Mouse (Mus musculus): Measurements from ENCODE around the gene Ssbp2.

Ssbp2 gene

GRCm38 (mm10) chr13:91536711-91537110 lies 76.6 kb downstream of the Ssbp2 start:
- no peak for DNase-seq

- no peak for DNase-seq
Observed at GRCm38 (mm10) chr13:91540145-91541068, 80.3 kb downstream of the Ssbp2 start.

GRCm38 (mm10) chr13:91541069-91541429 lies 81.0 kb downstream of the Ssbp2 start:
- DNase-seq = no peak

GRCm38 (mm10) chr13:91543555-91543954 lies 83.5 kb downstream of the Ssbp2 start:
- no peak for DNase-seq

- DNase-seq = no peak
Observed at GRCm38 (mm10) chr13:91564047-91564446, 104.0 kb downstream of the Ssbp2 start.

GRCm38 (mm10) chr13:91564755-91565154 lies 104.7 kb downstream of the Ssbp2 start:
- no peak for DNase-seq

- DNase-seq = no peak
Observed at GRCm38 (mm10) chr13:91581504-91581903, 121.4 kb downstream of the Ssbp2 start.

- DNase-seq = no peak
Observed at GRCm38 (mm10) chr13:91582212-91582611, 122.1 kb downstream of the Ssbp2 start.

- DNase-seq = no peak
Observed at GRCm38 (mm10) chr13:91586368-91586767, 126.3 kb downstream of the Ssbp2 start.

- DNase-seq = no peak
Observed at GRCm38 (mm10) chr13:91588475-91588874, 128.4 kb downstream of the Ssbp2 start.

GRCm38 (mm10) chr13:91591863-91592262 lies 131.8 kb downstream of the Ssbp2 start:
- peak; percentile 40 to 53 for DNase-seq

GRCm38 (mm10) chr13:91595284-91595683 lies 135.2 kb downstream of the Ssbp2 start:
- DNase-seq = no peak

GRCm38 (mm10) chr13:91599594-91599993 lies 139.5 kb downstream of the Ssbp2 start:
- DNase-seq = no peak

GRCm38 (mm10) chr13:91605043-91605840 lies 145.2 kb downstream of the Ssbp2 start:
- DNase-seq = peak in 1 of 2 experiments; percentile 15

- no peak for DNase-seq
Observed at GRCm38 (mm10) chr13:91610601-91611000, 150.5 kb downstream of the Ssbp2 start.

GRCm38 (mm10) chr13:91611909-91612308 lies 151.8 kb downstream of the Ssbp2 start:
- no peak for DNase-seq

- DNase-seq = no peak
Observed at GRCm38 (mm10) chr13:91612578-91612977, 152.5 kb downstream of the Ssbp2 start.

GRCm38 (mm10) chr13:91616050-91616449 lies 156.0 kb downstream of the Ssbp2 start:
- DNase-seq = no peak

- no peak for DNase-seq
Observed at GRCm38 (mm10) chr13:91616876-91617275, 156.8 kb downstream of the Ssbp2 start.

GRCm38 (mm10) chr13:91619431-91619830 lies 159.3 kb downstream of the Ssbp2 start:
- no peak for DNase-seq

- DNase-seq = no peak
Observed at GRCm38 (mm10) chr13:91620541-91620940, 160.5 kb downstream of the Ssbp2 start.

GRCm38 (mm10) chr13:91631291-91631799 lies 171.3 kb downstream of the Ssbp2 start:
- no peak for DNase-seq

GRCm38 (mm10) chr13:91634123-91634522 lies 174.0 kb downstream of the Ssbp2 start:
- no peak for DNase-seq

GRCm38 (mm10) chr13:91635957-91636356 lies 175.9 kb downstream of the Ssbp2 start:
- no peak for DNase-seq
